Comparison of ENCODE assay signal across 7 mouse cellular contexts in genomic region chr14:99578665-99579064, GRCm38 (mm10).
DNase-seq lines count a peak whose midpoint lies in the region; ATAC-seq and TF ChIP-seq lines count a peak whose summit lies in the region.

No protein-coding gene starts in this region.

- TF ChIP-seq CTCF in left cerebral cortex, adult 2 months (IDR thresholded peaks at IDR 0.05), result no peak

- WGBS in intestine, embryonic 16.5 days, result 58% methylated on average over 17 of the region's 17 CpGs

- H3K4me3 ChIP-seq in left cerebral cortex, adult 2 months, result peak overlapping the region; percentile 6; the same call in 1 of the 2 replicates
- peak overlapping the region; percentile 12; the same call in 1 of the 2 replicates for H3K4me3 ChIP-seq in intestine, embryonic 16.5 days (ENCODE audit: low read length)

- peak overlapping the region; percentile 53; the same call in 1 of the 2 replicates for H3K9ac ChIP-seq in intestine, embryonic 16.5 days (ENCODE audit: low read depth, low read length)

- 0 out of 2 replicates have a peak, but pooled peaks have one; percentile 34 for ATAC-seq in intestine, embryonic 16.5 days

- H3K4me1 ChIP-seq in intestine, embryonic 16.5 days (ENCODE audit: control insufficient read depth, insufficient read depth, low read length), result peaks cover 12% of the 10 kb centered on the region

- H3K27ac ChIP-seq in left cerebral cortex, adult 2 months, result no peak overlapping the region; the same call in 1 of the 2 replicates
- peak overlapping the region; percentile 72 for H3K27ac ChIP-seq in intestine, embryonic 16.5 days (ENCODE audit: low read length)

- no peaks in the 10 kb centered on the region for H3K9me3 ChIP-seq in intestine, embryonic 16.5 days (ENCODE audit: control insufficient read depth, low read length)

- peak overlapping the region; percentile 43 for H3K4me2 ChIP-seq in intestine, embryonic 16.5 days (ENCODE audit: low read depth, low read length)

- no peak for DNase-seq in left cerebral cortex, adult 2 months (ENCODE audit: extremely low spot score in 1 of 2, low spot score in 2 of 2)
- no peak for DNase-seq in left cerebral cortex, postnatal 10 days (ENCODE audit: extremely low spot score in 1 of 2, low spot score in 2 of 2)
- peak; percentile 8 for DNase-seq in embryo, embryonic 10.5 days (ENCODE audit: low spot score)
- peak; percentile 21 for DNase-seq in lung, postnatal 10 days
- DNase-seq in cerebellum, postnatal 4 days (ENCODE audit: low spot score in 2 of 2), result no peak
- no peak for DNase-seq in spleen, postnatal 4 days (ENCODE audit: low spot score in 2 of 2)

- no peaks in the 10 kb centered on the region for H3K36me3 ChIP-seq in intestine, embryonic 16.5 days (ENCODE audit: control insufficient read depth, insufficient read depth, low read length)

- H3K27me3 ChIP-seq in intestine, embryonic 16.5 days (replicated peaks; ENCODE audit: control insufficient read depth, insufficient read depth, low read length), result no peaks in the 10 kb centered on the region

- intact Hi-C loops in left cerebral cortex, adult 2 months (cut with DNase I), result no loop called here
- intact Hi-C loops in left cerebral cortex, postnatal 10 days (cut with DNase I), result no loop called here

Comparison
In these comparisons a context has a peak if more than half of its experiments do, and no peak if none do; other contexts are left out.
1. DNase-seq: peak in embryo, embryonic 10.5 days (single experiment) and lung, postnatal 10 days (single experiment); none in left cerebral cortex, adult 2 months (0 of 2), left cerebral cortex, postnatal 10 days (0 of 2), cerebellum, postnatal 4 days (0 of 2) and spleen, postnatal 4 days (0 of 2).